Comparison of ENCODE assay signal across 7 mouse cellular contexts in the genomic region with DNA sequence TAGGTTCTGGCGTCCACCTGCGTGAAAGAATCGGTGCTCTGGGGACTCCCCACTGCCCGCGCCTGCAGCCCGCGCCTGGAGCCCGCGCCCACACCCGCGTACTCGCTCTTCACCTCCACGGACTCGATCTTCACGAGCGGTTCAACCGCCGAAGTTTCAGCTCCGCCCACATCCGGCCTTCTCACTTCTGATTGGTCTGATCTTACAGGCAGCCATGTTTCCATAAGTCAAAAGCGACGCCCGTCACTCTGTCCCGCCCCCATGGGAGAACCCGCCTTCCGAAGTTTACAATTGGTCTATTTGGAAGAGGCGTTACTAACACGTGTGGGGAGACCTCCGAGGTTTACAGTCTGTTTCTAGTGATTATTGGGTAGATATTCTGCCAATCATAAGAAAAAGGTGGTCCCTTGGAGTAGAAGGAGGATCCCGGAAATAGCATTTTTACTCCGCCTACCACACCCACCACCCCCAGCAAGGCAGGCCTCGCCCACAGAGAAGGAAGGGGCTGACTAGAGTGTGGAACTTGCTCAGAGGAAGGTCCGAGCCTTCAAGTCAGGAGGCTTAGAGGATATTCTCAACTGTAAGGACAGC. TPM values are rescaled to one million over a fixed set of nuclear protein-coding genes. Genes with fewer than 3 reads are reported as not detected.
A peak's percentile ranks its signal among the peaks of the same experiment; 100 is the strongest.
DNase-seq lines count a peak whose midpoint lies in the region; ATAC-seq lines count a peak whose summit lies in the region.

A gene (minus strand): TSS at position 175 of the 591 bp plus-strand sequence.

- peaks cover 13% of the 10 kb centered on the region for H3K4me1 ChIP-seq in intestine, embryonic 15.5 days (replicated peaks)
- H3K4me1 ChIP-seq in midbrain, embryonic 10.5 days: peaks cover 34% of the 10 kb centered on the region

- no peaks in the 10 kb centered on the region for H3K9me3 ChIP-seq in intestine, embryonic 15.5 days
- H3K9me3 ChIP-seq in midbrain, embryonic 10.5 days (replicated peaks): no peaks in the 10 kb centered on the region

- intact Hi-C loops in gastrocnemius, postnatal 36 days (cut with DNase I): no loop called here
- intact Hi-C loops in left cerebral cortex, postnatal 25 days (cut with DNase I): no loop called here

- H3K4me2 ChIP-seq in intestine, embryonic 15.5 days (replicated peaks): peak within 1 kb of the TSS; percentile 78

- peak; percentile 100 for ATAC-seq in intestine, embryonic 15.5 days

- WGBS in intestine, embryonic 15.5 days: under 1% methylated on average over 33 of the region's 33 CpGs
- under 1% methylated on average over 33 of the region's 33 CpGs for WGBS in midbrain, embryonic 10.5 days

- H3K36me3 ChIP-seq in intestine, embryonic 15.5 days: 0 out of 2 replicates have a peak, but pooled peaks cover 2% of the 10 kb centered on the region
- H3K36me3 ChIP-seq in midbrain, embryonic 10.5 days: peaks cover 10% of the 10 kb centered on the region; the same call in 1 of the 2 replicates

- DNase-seq in adrenal gland, adult 2 months: peak; percentile 98
- peak; percentile 97 for DNase-seq in embryo, embryonic 11.5 days (ENCODE audit: low read depth, low spot score)
- DNase-seq in gastrocnemius, postnatal 36 days: peak; percentile 95
- DNase-seq in left cerebral cortex, postnatal 25 days (ENCODE audit: low spot score in 2 of 2): peak; percentile 94 to 100
- DNase-seq in midbrain, embryonic 10.5 days (ENCODE audit: low spot score): peak; percentile 95
- peak; percentile 92 for DNase-seq in right cerebral cortex, postnatal 4 days

- H3K27ac ChIP-seq in intestine, embryonic 15.5 days: no peak within 1 kb of the TSS
- peak within 1 kb of the TSS; percentile 81 for H3K27ac ChIP-seq in midbrain, embryonic 10.5 days (replicated peaks)

- peak within 1 kb of the TSS; percentile 69 for H3K4me3 ChIP-seq in intestine, embryonic 15.5 days (replicated peaks)
- H3K4me3 ChIP-seq in midbrain, embryonic 10.5 days: peak within 1 kb of the TSS; percentile 76

- no peaks in the 10 kb centered on the region for H3K27me3 ChIP-seq in intestine, embryonic 15.5 days (replicated peaks)
- H3K27me3 ChIP-seq in midbrain, embryonic 10.5 days (ENCODE audit: low read depth, poor library complexity, severe bottlenecking): no peaks in the 10 kb centered on the region

- H3K9ac ChIP-seq in intestine, embryonic 15.5 days: peak within 1 kb of the TSS; percentile 55

RNA-seq across cellular contexts. Expression of the gene that starts here (rescaled TPM):
- total RNA-seq in adrenal gland, adult 2 months (2021): 10 to 100 TPM in 1 of 2 experiments, 1 to 10 TPM in 1; 10.0 to 10.1 TPM
- 28.5 and 30.2 TPM in 2 replicates for polyA plus RNA-seq in adrenal gland, adult 2 months (2012; rRNA removed)
- total RNA-seq in gastrocnemius, postnatal 36 days (2021): 1 to 10 TPM; 5.2 to 6.1 TPM
- 25.2 and 29.2 TPM in 2 replicates for polyA plus RNA-seq in intestine, embryonic 15.5 days (2015; fragmentation: Nextera tagmentation; extraction: Ambion mirVana)
- total RNA-seq in left cerebral cortex, postnatal 25 days (2021): 10 to 100 TPM in 1 of 2 experiments, 1 to 10 TPM in 1; 9.9 to 10.5 TPM
- 38.5 and 38.7 TPM in 2 replicates for polyA plus RNA-seq in midbrain, embryonic 10.5 days (2016; fragmentation: Nextera tagmentation; extraction: Ambion mirVana)
